Mouse (Mus musculus) forebrain, embryonic 10.5 days (tissue): ENCODE results near the gene Eya4. TPM values are rescaled to one million over a fixed set of nuclear protein-coding genes. Genes with fewer than 3 reads are reported as not detected.

Experiments used
- DNase-seq: peaks from one replicate; pipeline ENCODE4 v3.0.0-alpha.2; 2017; ENCODE audit warnings: low spot score; ENCODE audit errors: extremely low spot score
- H3K27ac ChIP-seq: fragments of 300-500 bp; sonication (generic); 2 replicates; pipeline ENCODE4 v1.5.1; 2016; ENCODE audit warnings: mild to moderate bottlenecking
- H3K27me3 ChIP-seq: fragments of 300-500 bp; sonication (generic); 2 replicates; pipeline ENCODE4 v1.6.1; 2016; ENCODE audit warnings: mild to moderate bottlenecking; ENCODE audit not compliant: poor library complexity, severe bottlenecking
- H3K36me3 ChIP-seq: fragments of 300-500 bp; sonication (generic); replicated peaks from 2 replicates; pipeline ENCODE4 v1.6.1; 2016; ENCODE audit warnings: mild to moderate bottlenecking, moderate library complexity
- H3K4me1 ChIP-seq: fragments of 300-500 bp; sonication (generic); 2 replicates; pipeline ENCODE4 v1.6.1; 2016
- H3K4me3 ChIP-seq: fragments of 300-500 bp; sonication (generic); 2 replicates; pipeline ENCODE4 v1.5.1; 2016; ENCODE audit warnings: mild to moderate bottlenecking, moderate library complexity
- H3K9me3 ChIP-seq: fragments of 300-500 bp; sonication (generic); 2 replicates; pipeline ENCODE4 v1.6.1; 2016; ENCODE audit warnings: mild to moderate bottlenecking, moderate library complexity
- WGBS: fragments of 180-500 bp; shearing (Covaris S2); methylation state at CpG from one replicate; pipeline ENCODE4 v1.1.7; 2016; 5-methylcytosine and 5-hydroxymethylcytosine counted together
- polyA plus RNA-seq: library from polyadenylated mRNA; unstranded; fragments of >200 nt; fragmentation: Nextera tagmentation; extraction: Ambion mirVana; gene quantifications from 2 replicates; pipeline ENCODE4 v1.2.1, GENCODE M21; 2016

The Eya4 gene
- polyA plus RNA-seq, 1 experiment from 2014 or later = 5.1 TPM

DNA sequence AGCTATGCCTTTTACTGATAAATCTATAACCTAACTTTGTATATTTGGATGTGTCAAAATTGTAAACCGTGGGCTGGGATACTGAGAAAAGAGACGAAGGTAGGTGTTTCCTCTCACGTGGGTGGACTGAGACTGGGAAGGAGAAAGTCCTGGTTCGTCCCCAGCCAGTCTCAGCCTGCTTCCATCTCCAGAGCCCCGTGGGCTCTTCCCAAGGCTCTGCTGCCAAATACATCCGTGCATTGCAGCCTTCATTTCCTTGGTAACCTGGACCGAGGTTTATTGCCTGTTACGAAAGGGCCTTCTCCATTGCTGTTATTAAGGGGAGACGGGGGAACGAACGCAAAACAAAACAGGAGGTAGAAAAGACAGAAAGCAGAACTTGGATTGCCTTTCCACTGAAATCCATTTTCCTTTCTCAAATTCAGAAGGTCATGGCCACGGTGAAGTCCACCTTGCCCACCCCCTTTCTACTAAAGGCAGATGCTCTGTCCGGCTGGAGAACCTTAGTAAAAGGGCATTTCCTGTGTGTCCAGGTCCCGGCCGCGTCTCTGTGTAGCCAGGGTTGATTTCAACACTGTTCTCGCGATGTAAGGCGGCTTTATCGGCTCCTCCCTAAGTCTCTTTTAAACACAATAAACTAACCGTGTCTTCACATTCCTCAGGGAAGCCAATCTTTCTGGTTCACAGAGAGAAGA is 273.7 kb downstream of the Eya4 start:
- DNase-seq = no peak
- Histone ChIP-seq H3K4me1 (no peaks in the 10 kb centered on the region), H3K36me3 (no peaks in the 10 kb centered on the region), H3K27me3 (no peaks in the 10 kb centered on the region), H3K27ac (no peak overlapping the region), H3K4me3 (no peak overlapping the region), H3K9me3 (no peaks in the 10 kb centered on the region)
- 77% methylated on average over 21 of the region's 21 CpGs for WGBS

DNA sequence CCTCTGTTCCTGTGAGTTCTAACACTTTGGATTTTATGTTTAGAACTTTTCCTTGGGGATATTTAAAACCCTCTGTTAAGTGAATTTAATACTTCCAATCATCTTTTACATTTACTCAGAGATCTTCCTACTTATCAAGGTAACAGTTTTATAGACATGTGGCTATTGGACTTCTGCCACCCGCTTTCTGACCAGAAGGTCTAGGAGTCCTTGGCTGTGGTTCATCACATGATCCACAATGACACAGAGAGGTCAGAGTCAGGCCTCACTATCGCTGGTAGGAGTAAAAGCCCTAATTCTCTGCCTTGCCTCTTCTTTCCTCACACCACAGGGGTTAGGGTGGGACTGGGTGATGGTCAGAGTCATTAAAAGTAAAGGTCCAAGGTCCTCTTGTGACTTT is 277.2 kb downstream of the Eya4 start:
- Histone ChIP-seq H3K36me3 (no peaks in the 10 kb centered on the region), H3K27me3 (no peaks in the 10 kb centered on the region), H3K9me3 (no peaks in the 10 kb centered on the region), H3K27ac (no peak overlapping the region), H3K4me1 (no peaks in the 10 kb centered on the region), H3K4me3 (no peak overlapping the region)
- WGBS = 74% methylated on average over 2 of the region's 2 CpGs
- DNase-seq = no peak

- H3K27me3 ChIP-seq = no peaks in the 10 kb centered on the region
- H3K36me3 ChIP-seq = no peaks in the 10 kb centered on the region
- peaks cover 14% of the 10 kb centered on the region for H3K4me1 ChIP-seq
- H3K27ac ChIP-seq = no peak overlapping the region
- no peak overlapping the region for H3K4me3 ChIP-seq
- DNase-seq = no peak
- H3K9me3 ChIP-seq = no peaks in the 10 kb centered on the region
- WGBS = 51% methylated on average over 6 of the region's 6 CpGs
These were observed 286.9 kb downstream of the Eya4 start for GRCm38 (mm10) chr10:23063637-23064036.

- Histone ChIP-seq H3K4me3 (no peak overlapping the region), H3K27me3 (no peaks in the 10 kb centered on the region), H3K4me1 (peaks cover 14% of the 10 kb centered on the region), H3K27ac (no peak overlapping the region), H3K36me3 (no peaks in the 10 kb centered on the region), H3K9me3 (no peaks in the 10 kb centered on the region)
- no peak for DNase-seq
- 82% methylated on average over 5 of the region's 5 CpGs for WGBS
These were observed 287.9 kb downstream of the Eya4 start for GRCm38 (mm10) chr10:23062719-23063118.

- H3K36me3 ChIP-seq = no peaks in the 10 kb centered on the region
- no peaks in the 10 kb centered on the region for H3K27me3 ChIP-seq
- 78% methylated on average over 3 of the region's 3 CpGs for WGBS
- peaks cover 14% of the 10 kb centered on the region for H3K4me1 ChIP-seq
- H3K27ac ChIP-seq = no peak overlapping the region
- H3K9me3 ChIP-seq = no peaks in the 10 kb centered on the region
- no peak for DNase-seq
- H3K4me3 ChIP-seq = no peak overlapping the region
These were observed 289.9 kb downstream of the Eya4 start for GRCm38 (mm10) chr10:23060694-23061060.

DNA sequence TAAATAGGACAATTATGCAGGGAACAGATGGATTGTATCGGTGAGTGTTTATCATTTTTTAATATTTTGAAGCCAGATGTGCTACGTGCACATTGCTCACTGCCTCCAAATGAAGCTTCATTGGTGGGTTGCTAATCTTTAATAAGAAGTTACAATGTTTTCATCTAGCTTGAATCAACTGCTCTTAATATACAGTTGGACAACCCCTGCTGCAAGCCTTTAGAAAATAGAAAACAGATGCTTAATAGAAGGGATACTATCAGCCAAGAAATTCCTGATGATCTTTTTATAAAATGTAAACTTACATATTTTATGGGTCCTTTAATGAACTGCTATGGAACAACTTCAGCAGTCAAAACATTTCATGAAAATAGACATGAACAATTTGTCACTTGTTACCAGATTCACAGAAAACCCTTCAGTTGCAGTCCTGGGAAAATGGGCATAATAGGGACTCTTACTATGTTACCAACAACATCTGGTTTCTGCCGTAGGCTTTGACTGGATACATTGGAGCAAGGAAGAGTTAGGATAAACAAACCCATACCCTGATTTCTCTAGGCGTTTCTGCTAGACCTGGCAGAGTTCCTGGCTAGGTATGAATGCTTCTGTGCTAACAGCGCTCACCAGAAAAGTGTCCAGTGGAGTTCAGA is 290.4 kb downstream of the Eya4 start:
- no peaks in the 10 kb centered on the region for H3K27me3 ChIP-seq
- 83% methylated on average over 5 of the region's 5 CpGs for WGBS
- DNase-seq = no peak
- H3K9me3 ChIP-seq = no peaks in the 10 kb centered on the region
- H3K36me3 ChIP-seq = no peaks in the 10 kb centered on the region
- no peak overlapping the region for H3K27ac ChIP-seq
- H3K4me1 ChIP-seq = peaks cover 14% of the 10 kb centered on the region
- no peak overlapping the region for H3K4me3 ChIP-seq

DNA sequence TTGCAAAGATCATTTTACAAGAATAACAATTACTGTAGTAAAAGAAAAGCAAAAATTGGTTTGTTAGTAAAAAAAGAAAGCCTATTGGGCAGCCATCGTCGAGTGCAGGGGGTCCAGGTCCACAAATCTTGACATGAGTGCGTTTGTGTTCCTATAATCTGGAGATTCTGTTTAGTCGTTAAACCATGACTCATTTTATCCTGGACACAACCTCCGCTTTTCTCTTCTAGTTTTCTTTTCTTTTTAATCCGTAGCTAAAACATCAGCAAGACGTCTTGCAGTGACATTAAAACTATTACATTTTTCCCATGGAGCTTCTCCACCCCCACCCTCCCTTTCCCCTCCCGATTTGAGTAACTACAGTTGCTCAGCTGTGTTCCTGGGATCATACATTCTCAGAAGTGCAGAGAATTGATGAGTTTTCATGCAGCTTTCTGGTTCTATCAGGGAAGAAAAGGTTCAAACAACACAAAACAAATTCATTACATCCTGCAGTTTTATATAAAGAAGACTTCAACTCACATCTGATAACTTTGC is 297.1 kb downstream of the Eya4 start:
- H3K4me3 ChIP-seq = no peak overlapping the region
- DNase-seq = no peak
- no peaks in the 10 kb centered on the region for H3K27me3 ChIP-seq
- no peak overlapping the region for H3K27ac ChIP-seq
- H3K4me1 ChIP-seq = no peaks in the 10 kb centered on the region
- H3K9me3 ChIP-seq = no peaks in the 10 kb centered on the region
- WGBS = 83% methylated on average over 8 of the region's 8 CpGs
- H3K36me3 ChIP-seq = no peaks in the 10 kb centered on the region
